Mouse (Mus musculus): ENCODE data around the gene Tmem120a. TPM values are rescaled to one million over a fixed set of nuclear protein-coding genes. Genes with fewer than 3 reads are reported as not detected.

Tmem120a gene
- polyA plus RNA-seq, 1 experiment from 2014 or later = 18.9 TPM

DNA sequence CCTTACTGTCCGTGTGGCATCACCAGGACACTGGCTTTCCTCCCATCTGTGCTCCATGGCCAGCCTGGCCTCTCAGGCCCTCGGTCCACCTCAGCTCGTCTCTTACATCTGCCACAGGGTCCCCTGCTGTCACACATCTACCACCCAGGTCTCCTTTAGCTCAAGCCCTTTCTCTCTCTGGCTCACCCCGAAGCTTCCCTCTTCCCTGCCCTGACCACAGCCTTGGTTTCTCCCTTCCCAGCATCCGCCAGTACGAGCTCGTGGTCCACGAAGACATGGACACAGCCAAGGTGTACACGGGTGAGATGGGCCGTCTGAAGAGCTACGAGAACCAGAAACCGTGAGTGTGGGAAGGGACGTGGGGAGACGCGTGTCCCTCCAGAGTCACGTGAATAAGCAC lies 12.9 kb downstream of the Tmem120a start:
- Histone ChIP-seq H3K4me1 (replicated peaks) (peaks cover 8% of the 10 kb centered on the region; the same call in 1 of the 2 replicates), H3K4me2 (no peak overlapping the region), H3K9me3 (replicated peaks) (no peaks in the 10 kb centered on the region), H3K4me3 (replicated peaks) (no peak overlapping the region), H3K27ac (replicated peaks) (no peak overlapping the region), H3K36me3 (replicated peaks) (peaks cover 65% of the 10 kb centered on the region), H3K9ac (no peak overlapping the region), H3K27me3 (no peaks in the 10 kb centered on the region)
- ATAC-seq (ENCODE audit: insufficient read depth) = no peak
- 87% methylated on average over 16 of the region's 16 CpGs for WGBS (ENCODE audit: insufficient replicate concordance)

DNA sequence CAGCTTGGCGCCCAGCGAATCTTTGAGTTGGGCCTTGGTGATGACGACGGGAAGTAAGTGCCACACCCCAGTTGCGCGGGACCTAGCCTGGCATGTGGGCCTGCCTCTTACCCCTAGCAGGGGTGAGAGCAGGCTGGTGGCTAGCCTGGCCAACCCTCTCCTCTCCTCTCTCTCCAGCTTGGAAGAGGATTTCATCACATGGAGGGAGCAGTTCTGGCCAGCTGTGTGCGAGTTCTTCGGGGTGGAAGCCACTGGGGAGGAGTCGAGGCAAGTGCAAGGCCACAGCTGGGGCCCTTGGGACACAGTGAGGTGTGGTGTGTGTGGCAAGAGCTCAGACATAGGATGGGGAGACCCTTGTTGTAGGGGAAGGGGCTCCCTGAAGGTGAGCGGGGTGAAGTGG lies 13.3 kb downstream of the Tmem120a start:
- ATAC-seq (ENCODE audit: insufficient read depth) = no peak
- H3K4me2 ChIP-seq = no peak overlapping the region
- 85% methylated on average over 10 of the region's 10 CpGs for WGBS (ENCODE audit: insufficient replicate concordance)
- peaks cover 65% of the 10 kb centered on the region for H3K36me3 ChIP-seq (replicated peaks)
- H3K27me3 ChIP-seq = no peaks in the 10 kb centered on the region
- H3K9ac ChIP-seq = no peak overlapping the region
- H3K9me3 ChIP-seq (replicated peaks) = no peaks in the 10 kb centered on the region
- H3K4me3 ChIP-seq (replicated peaks) = no peak overlapping the region
- no peak overlapping the region for H3K27ac ChIP-seq (replicated peaks)
- H3K4me1 ChIP-seq (replicated peaks) = peaks cover 8% of the 10 kb centered on the region; the same call in 1 of the 2 replicates

DNA sequence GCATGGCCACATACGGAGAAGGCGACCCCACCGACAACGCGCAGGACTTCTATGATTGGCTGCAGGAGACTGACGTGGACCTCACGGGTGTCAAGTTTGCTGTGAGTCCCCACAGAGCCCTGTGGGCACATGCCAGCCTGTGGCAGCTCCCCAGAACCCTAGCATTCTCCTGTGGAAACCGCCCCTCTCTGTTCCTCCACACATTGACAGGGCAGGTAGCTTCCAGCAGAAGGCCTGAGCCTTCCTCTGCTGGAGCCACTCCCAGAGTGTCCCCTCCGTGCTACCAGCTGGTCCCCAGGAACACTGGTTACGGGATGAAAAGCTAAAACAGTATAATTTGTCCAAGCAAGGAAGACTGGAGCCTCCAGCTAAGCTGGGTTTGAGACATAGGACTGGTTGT lies 14.0 kb downstream of the Tmem120a start:
- no peak for ATAC-seq (ENCODE audit: insufficient read depth)
- Histone ChIP-seq H3K9me3 (replicated peaks) (no peaks in the 10 kb centered on the region), H3K9ac (no peak overlapping the region), H3K4me1 (replicated peaks) (0 out of 2 replicates have a peak, but pooled peaks cover 8% of the 10 kb centered on the region), H3K4me2 (no peak overlapping the region), H3K27me3 (no peaks in the 10 kb centered on the region), H3K36me3 (replicated peaks) (peaks cover 65% of the 10 kb centered on the region), H3K4me3 (replicated peaks) (no peak overlapping the region), H3K27ac (replicated peaks) (no peak overlapping the region)
- 83% methylated on average over 10 of the region's 10 CpGs for WGBS (ENCODE audit: insufficient replicate concordance)

DNA sequence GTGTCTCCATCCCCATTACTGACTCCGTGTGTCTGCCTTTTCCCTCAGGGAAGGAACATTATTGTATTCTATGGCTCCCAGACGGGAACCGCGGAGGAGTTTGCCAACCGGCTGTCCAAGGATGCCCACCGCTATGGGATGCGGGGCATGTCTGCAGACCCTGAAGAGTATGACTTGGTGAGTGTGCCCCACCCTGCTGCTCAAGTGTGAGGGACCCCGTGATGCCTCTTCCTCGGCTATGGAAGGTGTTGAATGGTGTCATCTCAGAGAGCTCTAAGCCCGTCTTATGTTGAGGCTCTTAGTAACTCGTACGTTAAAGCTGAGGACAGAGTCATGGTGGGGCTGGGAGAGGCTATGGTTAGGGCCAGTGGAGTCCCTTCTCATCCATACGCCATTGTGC lies 14.9 kb downstream of the Tmem120a start:
- H3K36me3 ChIP-seq (replicated peaks) = peaks cover 57% of the 10 kb centered on the region
- ATAC-seq (ENCODE audit: insufficient read depth) = no peak
- WGBS (ENCODE audit: insufficient replicate concordance) = 84% methylated on average over 13 of the region's 13 CpGs
- H3K27ac ChIP-seq (replicated peaks) = no peak overlapping the region
- no peak overlapping the region for H3K4me2 ChIP-seq
- 0 out of 2 replicates have a peak, but pooled peaks cover 8% of the 10 kb centered on the region for H3K4me1 ChIP-seq (replicated peaks)
- H3K9me3 ChIP-seq (replicated peaks) = no peaks in the 10 kb centered on the region
- no peak overlapping the region for H3K4me3 ChIP-seq (replicated peaks)
- H3K27me3 ChIP-seq = no peaks in the 10 kb centered on the region
- no peak overlapping the region for H3K9ac ChIP-seq

DNA sequence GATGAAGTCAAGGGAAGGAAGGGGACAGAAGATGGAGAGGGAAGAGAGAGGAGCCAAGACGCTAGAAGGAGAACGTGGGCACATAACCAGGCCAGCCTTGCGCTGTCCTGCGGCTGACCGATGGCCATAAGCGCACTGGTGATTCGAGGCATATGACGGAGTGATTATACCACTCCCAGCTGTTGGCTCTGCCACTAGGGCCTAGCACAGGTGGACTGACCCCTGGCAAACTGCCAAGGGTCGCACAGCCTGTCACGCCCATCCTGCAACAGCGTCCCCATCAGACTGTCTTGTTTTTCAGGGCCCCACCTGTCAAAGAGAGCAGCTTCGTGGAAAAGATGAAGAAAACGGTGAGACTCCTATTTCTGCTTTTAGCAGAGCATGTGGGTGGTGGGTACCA lies 15.9 kb downstream of the Tmem120a start:
- H3K4me1 ChIP-seq (replicated peaks) = 0 out of 2 replicates have a peak, but pooled peaks cover 8% of the 10 kb centered on the region
- H3K4me2 ChIP-seq = no peak overlapping the region
- 75% methylated on average over 13 of the region's 13 CpGs for WGBS (ENCODE audit: insufficient replicate concordance)
- H3K9me3 ChIP-seq (replicated peaks) = no peaks in the 10 kb centered on the region
- H3K9ac ChIP-seq = no peak overlapping the region
- H3K36me3 ChIP-seq (replicated peaks) = peaks cover 47% of the 10 kb centered on the region
- no peaks in the 10 kb centered on the region for H3K27me3 ChIP-seq
- ATAC-seq (ENCODE audit: insufficient read depth) = no peak
- H3K4me3 ChIP-seq (replicated peaks) = no peak overlapping the region
- no peak overlapping the region for H3K27ac ChIP-seq (replicated peaks)

DNA sequence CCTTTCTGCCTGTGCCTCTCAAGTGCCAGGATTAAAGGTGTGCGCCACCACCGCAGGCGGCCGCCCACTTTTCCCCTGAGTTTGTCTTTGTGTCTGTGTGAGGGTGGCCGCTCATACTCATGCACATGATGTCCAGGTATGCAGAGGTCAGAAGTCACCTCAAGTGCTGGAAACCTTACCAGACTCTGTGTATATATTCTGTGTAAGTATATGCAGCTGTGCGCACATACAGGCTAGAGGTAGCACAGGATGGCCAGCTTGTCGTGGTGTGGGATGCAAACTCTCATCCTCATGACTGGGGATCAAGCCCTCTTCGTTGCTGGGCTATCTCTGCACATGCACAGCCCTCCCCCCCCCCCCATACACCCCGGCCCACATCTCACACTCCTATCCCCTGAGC lies 16.4 kb downstream of the Tmem120a start:
- H3K4me2 ChIP-seq = no peak overlapping the region
- no peak overlapping the region for H3K4me3 ChIP-seq (replicated peaks)
- H3K27me3 ChIP-seq = no peaks in the 10 kb centered on the region
- ATAC-seq (ENCODE audit: insufficient read depth) = no peak
- no peak overlapping the region for H3K27ac ChIP-seq (replicated peaks)
- H3K36me3 ChIP-seq (replicated peaks) = peaks cover 42% of the 10 kb centered on the region
- H3K9ac ChIP-seq = no peak overlapping the region
- 84% methylated on average over 9 of the region's 9 CpGs for WGBS (ENCODE audit: insufficient replicate concordance)
- 0 out of 2 replicates have a peak, but pooled peaks cover 8% of the 10 kb centered on the region for H3K4me1 ChIP-seq (replicated peaks)
- H3K9me3 ChIP-seq (replicated peaks) = no peaks in the 10 kb centered on the region

DNA sequence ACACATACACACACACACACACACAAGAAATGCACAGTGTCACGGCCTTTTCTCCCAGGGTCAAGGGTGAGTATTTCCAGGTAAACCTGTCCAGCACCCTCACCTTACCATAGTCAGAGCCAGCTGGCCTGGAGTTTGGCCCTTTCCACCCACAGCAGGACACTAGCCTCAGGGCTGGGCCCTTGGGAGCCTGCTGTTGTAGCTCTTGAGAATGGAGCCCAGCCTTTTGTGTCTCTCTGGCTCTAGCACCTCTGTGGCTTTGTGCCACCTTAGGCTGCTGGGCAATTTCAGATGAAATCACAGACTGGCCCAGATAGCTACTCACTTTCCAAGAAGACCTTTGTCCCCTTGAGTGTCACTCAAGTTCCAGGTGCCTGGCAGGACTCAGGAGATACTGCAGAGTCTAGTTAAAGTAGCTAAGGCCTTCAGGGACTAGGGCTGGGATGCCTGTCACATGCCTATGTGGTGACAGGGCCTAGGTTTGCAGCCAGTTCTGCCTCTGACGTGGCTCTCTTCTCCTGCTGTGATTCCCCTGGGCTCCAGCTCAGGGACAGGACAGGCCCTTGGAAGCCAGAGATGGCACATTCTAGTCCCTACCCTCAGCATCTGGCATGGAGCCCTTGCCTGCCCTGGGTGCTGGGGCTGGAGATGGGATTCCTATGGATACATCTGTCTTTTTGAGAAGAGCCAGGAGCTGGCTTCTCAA lies 17.5 kb downstream of the Tmem120a start:
- H3K9me3 ChIP-seq (replicated peaks) = no peaks in the 10 kb centered on the region
- no peak overlapping the region for H3K27ac ChIP-seq (replicated peaks)
- WGBS (ENCODE audit: insufficient replicate concordance) = 47% methylated on average over 2 of the region's 2 CpGs
- no peak overlapping the region for H3K9ac ChIP-seq
- H3K27me3 ChIP-seq = no peaks in the 10 kb centered on the region
- H3K4me3 ChIP-seq (replicated peaks) = no peak overlapping the region
- H3K36me3 ChIP-seq (replicated peaks) = peaks cover 37% of the 10 kb centered on the region
- no peak overlapping the region for H3K4me2 ChIP-seq
- H3K4me1 ChIP-seq (replicated peaks) = 0 out of 2 replicates have a peak, but pooled peaks cover 8% of the 10 kb centered on the region
- ATAC-seq (ENCODE audit: insufficient read depth) = no peak

DNA sequence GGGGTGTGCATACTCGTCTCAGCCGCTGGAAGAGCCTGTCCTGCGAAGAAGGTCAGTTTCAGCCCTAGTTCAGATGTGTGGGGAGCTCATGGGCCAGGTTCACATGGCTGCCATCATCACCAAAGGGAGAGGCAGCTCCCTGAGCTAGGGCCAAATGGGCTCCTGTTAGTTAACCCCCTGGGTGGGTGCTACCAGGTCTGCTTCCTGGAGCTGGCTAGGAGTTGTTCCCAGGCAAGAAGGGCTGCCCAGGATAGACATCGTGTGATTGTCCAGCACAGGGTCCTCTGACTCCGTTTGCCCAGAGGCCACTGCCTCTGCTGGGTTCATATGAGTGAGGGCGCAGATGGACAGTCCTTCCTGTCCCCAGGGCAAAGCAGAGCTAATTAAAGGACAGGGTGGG lies 18.3 kb downstream of the Tmem120a start:
- Histone ChIP-seq H3K36me3 (replicated peaks) (peaks cover 29% of the 10 kb centered on the region), H3K9me3 (replicated peaks) (no peaks in the 10 kb centered on the region), H3K27ac (replicated peaks) (no peak overlapping the region), H3K4me1 (replicated peaks) (0 out of 2 replicates have a peak, but pooled peaks cover 8% of the 10 kb centered on the region), H3K4me3 (replicated peaks) (no peak overlapping the region), H3K27me3 (no peaks in the 10 kb centered on the region), H3K4me2 (no peak overlapping the region), H3K9ac (no peak overlapping the region)
- WGBS (ENCODE audit: insufficient replicate concordance) = 67% methylated on average over 6 of the region's 6 CpGs
- ATAC-seq (ENCODE audit: insufficient read depth) = no peak

DNA sequence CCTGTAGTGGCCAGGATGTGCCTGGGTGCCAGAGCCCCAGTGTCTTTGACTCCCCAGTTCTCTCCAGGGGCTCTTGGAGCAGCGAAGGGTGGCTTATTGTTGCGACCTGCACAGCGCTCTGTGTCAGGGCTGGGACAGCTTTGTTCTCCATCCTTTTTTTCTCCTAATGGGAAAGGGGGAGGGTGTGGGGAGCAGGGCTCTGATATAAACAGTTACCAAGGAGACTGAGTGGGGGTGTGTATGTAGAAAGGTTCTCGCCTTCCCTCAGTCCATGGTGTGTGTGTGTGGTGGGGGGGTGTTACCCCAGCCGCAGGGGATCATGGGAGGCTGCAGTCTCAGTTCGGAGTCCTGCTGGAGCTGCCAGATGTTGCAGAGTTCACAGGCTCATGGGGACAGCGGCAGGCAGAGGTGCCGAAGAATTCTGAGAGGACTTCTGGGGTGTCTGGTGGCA lies 18.8 kb downstream of the Tmem120a start:
- no peaks in the 10 kb centered on the region for H3K27me3 ChIP-seq
- H3K9me3 ChIP-seq (replicated peaks) = no peaks in the 10 kb centered on the region
- H3K36me3 ChIP-seq (replicated peaks) = peaks cover 23% of the 10 kb centered on the region
- 74% methylated on average over 8 of the region's 8 CpGs for WGBS (ENCODE audit: insufficient replicate concordance)
- H3K9ac ChIP-seq = no peak overlapping the region
- H3K4me2 ChIP-seq = no peak overlapping the region
- 0 out of 2 replicates have a peak, but pooled peaks cover 8% of the 10 kb centered on the region for H3K4me1 ChIP-seq (replicated peaks)
- no peak overlapping the region for H3K27ac ChIP-seq (replicated peaks)
- no peak overlapping the region for H3K4me3 ChIP-seq (replicated peaks)
- ATAC-seq (ENCODE audit: insufficient read depth) = no peak

DNA sequence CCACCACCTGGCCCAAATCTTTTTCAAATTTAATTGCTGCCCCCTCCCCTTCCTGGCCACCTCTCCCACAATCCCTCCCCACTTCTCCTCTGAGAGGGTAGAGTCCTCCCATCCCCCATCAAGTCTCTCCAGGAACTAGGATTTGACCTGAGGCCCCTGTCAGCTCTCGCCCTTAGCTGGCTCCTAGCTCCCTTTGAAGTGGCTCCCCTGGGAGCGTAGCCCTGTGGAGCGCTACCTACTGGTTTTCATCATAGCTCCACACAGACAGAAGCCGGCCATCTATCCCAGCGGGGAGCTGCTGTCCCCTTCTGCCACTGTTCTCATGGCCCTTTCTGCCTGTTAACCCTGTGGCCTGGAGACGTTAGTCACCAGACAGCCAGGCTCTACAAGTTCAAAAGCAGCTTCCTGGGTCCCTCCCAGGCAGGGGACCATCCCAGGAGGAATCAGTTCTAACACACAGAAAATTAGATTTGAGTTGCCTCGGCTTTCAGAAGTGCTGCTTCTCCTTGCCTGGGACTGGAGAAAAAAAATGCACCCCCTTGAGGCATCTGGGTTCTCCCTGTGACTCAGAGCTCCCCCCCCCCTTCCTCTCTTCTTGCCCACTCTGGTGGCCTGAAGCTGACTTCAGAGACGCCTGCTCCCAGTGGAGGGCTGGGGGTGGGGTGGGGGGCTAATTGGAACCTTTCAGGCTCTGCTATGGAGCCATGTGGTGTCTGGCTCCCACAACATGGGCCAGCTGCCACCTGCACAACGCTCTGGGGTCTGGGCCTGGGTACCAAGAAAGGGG lies 19.5 kb downstream of the Tmem120a start:
- no peak overlapping the region for H3K9ac ChIP-seq
- H3K27ac ChIP-seq (replicated peaks) = no peak overlapping the region
- no peaks in the 10 kb centered on the region for H3K27me3 ChIP-seq
- H3K4me2 ChIP-seq = no peak overlapping the region
- 0 out of 2 replicates have a peak, but pooled peaks cover 8% of the 10 kb centered on the region for H3K4me1 ChIP-seq (replicated peaks)
- no peak for ATAC-seq (ENCODE audit: insufficient read depth)
- WGBS (ENCODE audit: insufficient replicate concordance) = 64% methylated on average over 9 of the region's 9 CpGs
- peaks cover 16% of the 10 kb centered on the region for H3K36me3 ChIP-seq (replicated peaks)
- H3K9me3 ChIP-seq (replicated peaks) = no peaks in the 10 kb centered on the region
- H3K4me3 ChIP-seq (replicated peaks) = no peak overlapping the region

DNA sequence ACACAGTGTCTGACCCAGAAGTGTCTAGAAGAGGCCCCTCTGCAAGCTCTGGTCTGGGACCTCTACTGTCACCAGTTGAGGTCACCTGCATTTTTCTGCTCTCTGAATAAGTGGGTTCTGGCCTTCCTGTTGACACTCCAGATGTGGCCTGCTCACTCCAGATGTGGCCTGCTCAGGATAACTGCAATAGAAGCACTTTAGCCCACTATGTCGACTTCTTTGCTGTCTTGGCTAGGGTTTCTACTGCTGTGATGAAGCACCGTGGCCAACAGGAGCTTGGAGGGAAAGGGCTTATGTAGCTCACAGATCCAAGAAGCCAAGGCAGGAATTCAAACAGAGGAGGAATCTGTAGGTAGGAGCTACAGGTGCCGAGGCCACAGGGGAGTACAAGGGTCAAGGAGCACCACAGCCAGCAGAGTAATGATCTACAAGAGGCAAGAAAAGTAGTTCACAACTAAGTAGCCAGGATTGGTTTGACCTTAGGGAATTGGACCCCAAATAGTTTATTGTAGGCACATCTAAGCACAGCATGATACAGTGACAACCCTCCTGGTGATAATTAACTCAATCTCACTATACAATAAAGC lies 21.0 kb downstream of the Tmem120a start:
- no peaks in the 10 kb centered on the region for H3K27me3 ChIP-seq
- H3K36me3 ChIP-seq (replicated peaks) = peaks cover 13% of the 10 kb centered on the region; the same call in 1 of the 2 replicates
- no peak overlapping the region for H3K4me3 ChIP-seq (replicated peaks)
- ATAC-seq (ENCODE audit: insufficient read depth) = no peak
- H3K9me3 ChIP-seq (replicated peaks) = no peaks in the 10 kb centered on the region
- no peak overlapping the region for H3K9ac ChIP-seq
- 0 out of 2 replicates have a peak, but pooled peaks cover 8% of the 10 kb centered on the region for H3K4me1 ChIP-seq (replicated peaks)
- no peak overlapping the region for H3K4me2 ChIP-seq
- no peak overlapping the region for H3K27ac ChIP-seq (replicated peaks)
- WGBS (ENCODE audit: insufficient replicate concordance) = 46% methylated on average over 3 of the region's 3 CpGs
